Mouse (Mus musculus) heart, embryonic 11.5 days (tissue): ENCODE data around the gene Tssk4. TPM values are rescaled to one million over a fixed set of nuclear protein-coding genes. Genes with fewer than 3 reads are reported as not detected.

Experiments used
- ATAC-seq: fragments of 200-750 bp; cut with Nextera tagmentation; replicated peaks from 2 replicates; pipeline ENCODE4 v1.8.0; 2017; ENCODE audit warnings: moderate library complexity; ENCODE audit not compliant: insufficient number of reproducible peaks, low FRiP score, low TSS enrichment
- H3K27ac ChIP-seq: fragments of 300-500 bp; sonication (generic); 2 replicates; pipeline ENCODE4 v1.5.1; 2014; ENCODE audit warnings: mild to moderate bottlenecking, low read depth, low read length
- H3K27me3 ChIP-seq: fragments of 300-500 bp; sonication (generic); 2 replicates; pipeline ENCODE4 v1.6.1; 2014; ENCODE audit warnings: mild to moderate bottlenecking, low read length, mixed read lengths; ENCODE audit not compliant: control insufficient read depth, insufficient read depth
- H3K36me3 ChIP-seq: fragments of 300-500 bp; sonication (generic); 2 replicates; pipeline ENCODE4 v1.6.1; 2014; ENCODE audit warnings: mild to moderate bottlenecking, low read length, moderate library complexity, mixed read lengths; ENCODE audit not compliant: control insufficient read depth, insufficient read depth
- H3K4me1 ChIP-seq: fragments of 300-500 bp; sonication (generic); 2 replicates; pipeline ENCODE4 v1.6.1; 2014; ENCODE audit warnings: low read length; ENCODE audit not compliant: control insufficient read depth, insufficient read depth
- H3K4me2 ChIP-seq: fragments of 300-500 bp; sonication (generic); 2 replicates; pipeline ENCODE4 v1.6.1; 2014; ENCODE audit warnings: mild to moderate bottlenecking, moderate library complexity
- H3K4me3 ChIP-seq: fragments of 300-500 bp; sonication (generic); 2 replicates; pipeline ENCODE4 v1.5.1; 2014; ENCODE audit warnings: low read depth, low read length
- H3K9ac ChIP-seq: fragments of 300-500 bp; sonication (generic); 2 replicates; pipeline ENCODE4 v1.6.1; 2014; ENCODE audit warnings: mild to moderate bottlenecking, low read depth, low read length, moderate library complexity
- H3K9me3 ChIP-seq: fragments of 300-500 bp; sonication (generic); replicated peaks from 2 replicates; pipeline ENCODE4 v1.6.1; 2016; ENCODE audit warnings: low read length; ENCODE audit not compliant: control insufficient read depth
- WGBS: fragments of 180-500 bp; shearing (Covaris S2); extraction: QIAGEN DNeasy Blood & Tissue Kit; methylation state at CpG from one replicate; pipeline ENCODE4 v1.1.7; 2014; ENCODE audit not compliant: insufficient replicate concordance; 5-methylcytosine and 5-hydroxymethylcytosine counted together
- polyA plus RNA-seq: library from polyadenylated mRNA; unstranded; fragments of >200 nt; fragmentation: Nextera tagmentation; extraction: Ambion mirVana; gene quantifications from 2 replicates; pipeline ENCODE4 v1.2.1, GENCODE M21; 2014

The Tssk4 gene
- polyA plus RNA-seq, 1 experiment from 2014 or later, result 0.63 TPM

DNA sequence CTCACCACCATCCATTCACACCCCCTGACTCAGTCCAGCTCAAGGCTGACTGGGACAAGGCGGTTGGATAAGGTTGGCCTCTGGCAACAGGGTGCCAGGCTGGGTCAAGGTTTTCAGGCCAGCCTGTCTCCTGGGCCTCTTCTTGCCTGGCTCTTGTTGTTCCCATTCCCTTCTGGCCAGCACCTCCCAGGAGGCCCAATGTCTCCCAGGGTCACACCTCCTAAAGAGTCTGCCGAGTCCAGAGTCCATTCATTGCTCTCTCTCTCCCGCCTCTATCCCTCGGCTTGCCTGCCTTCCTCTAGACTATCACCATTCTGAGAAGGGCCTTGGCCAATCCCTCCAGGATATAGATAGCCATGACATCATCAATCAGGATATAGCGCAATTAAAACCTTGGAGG, 8.0 kb downstream of the Tssk4 start:
- no peaks in the 10 kb centered on the region for H3K9me3 ChIP-seq
- H3K27me3 ChIP-seq, result no peaks in the 10 kb centered on the region
- H3K4me2 ChIP-seq, result no peak overlapping the region
- no peak for ATAC-seq
- 86% methylated on average over 5 of the region's 5 CpGs for WGBS
- H3K36me3 ChIP-seq, result peaks cover 14% of the 10 kb centered on the region
- no peak overlapping the region for H3K27ac ChIP-seq
- no peak overlapping the region for H3K4me3 ChIP-seq
- no peak overlapping the region for H3K9ac ChIP-seq
- peaks cover 12% of the 10 kb centered on the region; the same call in 1 of the 2 replicates for H3K4me1 ChIP-seq

DNA sequence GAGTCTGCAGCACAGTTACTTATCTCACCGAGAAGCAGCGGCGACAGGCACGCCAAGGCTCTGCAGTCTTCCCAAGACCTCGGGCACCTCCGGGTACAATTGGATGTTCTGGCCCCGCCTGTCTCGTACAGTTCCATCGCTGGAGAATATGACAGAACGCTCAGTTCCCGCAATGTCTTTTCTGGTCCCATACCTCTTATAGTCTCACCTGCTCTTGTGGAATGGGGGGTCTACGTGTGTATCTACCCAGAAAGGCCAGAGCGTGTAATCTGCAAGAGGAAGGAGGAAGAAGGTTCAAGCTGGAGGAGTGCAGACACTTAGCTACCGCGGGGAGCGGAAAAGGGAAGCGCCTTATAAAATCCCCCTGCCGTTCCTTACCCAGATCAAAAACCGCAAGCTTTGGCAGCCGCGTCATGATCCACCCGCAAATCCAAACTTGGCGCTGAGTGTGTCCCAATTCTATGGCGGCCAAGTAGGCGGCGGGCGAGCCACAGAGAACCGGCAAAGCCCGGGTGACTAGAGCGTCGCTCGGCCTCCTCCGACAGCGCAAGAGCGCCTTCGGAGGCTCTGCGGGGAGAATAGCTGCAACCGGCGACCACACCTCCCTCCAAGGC, 10.1 kb downstream of the Tssk4 start, which contains the start of gene Mdp1:
Gene Mdp1, minus strand, starts transcription at position 549 of the 614 bp plus-strand sequence.
- Histone ChIP-seq H3K9me3 (no peaks in the 10 kb centered on the region), H3K4me1 (peaks cover 12% of the 10 kb centered on the region; the same call in 1 of the 2 replicates), H3K27ac (peak within 1 kb of the TSS; percentile 82), H3K36me3 (peaks cover 17% of the 10 kb centered on the region), H3K9ac (peak within 1 kb of the TSS; percentile 92), H3K4me3 (peak within 1 kb of the TSS; percentile 79), H3K4me2 (peak within 1 kb of the TSS; percentile 72), H3K27me3 (no peaks in the 10 kb centered on the region)
- ATAC-seq, result peak; percentile 86
- under 1% methylated on average over 39 of the region's 39 CpGs for WGBS

GRCm38 (mm10) chr14:55660636-55661035, 10.7 kb downstream of the Tssk4 start:
- Histone ChIP-seq H3K4me2 (peak overlapping the region; percentile 72), H3K36me3 (peaks cover 17% of the 10 kb centered on the region), H3K27ac (no peak overlapping the region), H3K9me3 (no peaks in the 10 kb centered on the region), H3K4me3 (peak overlapping the region; percentile 79), H3K4me1 (peaks cover 12% of the 10 kb centered on the region; the same call in 1 of the 2 replicates), H3K27me3 (no peaks in the 10 kb centered on the region), H3K9ac (no peak overlapping the region)
- WGBS, result 65% methylated on average over 2 of the region's 2 CpGs
- ATAC-seq, result no peak

GRCm38 (mm10) chr14:55671486-55671832, 21.5 kb downstream of the Tssk4 start:
- Histone ChIP-seq H3K27ac (peak overlapping the region; percentile 77), H3K9ac (peak overlapping the region; percentile 88), H3K4me1 (peaks cover 10% of the 10 kb centered on the region; the same call in 1 of the 2 replicates), H3K4me3 (peak overlapping the region; percentile 89), H3K4me2 (peak overlapping the region; percentile 96), H3K9me3 (no peaks in the 10 kb centered on the region), H3K36me3 (peaks cover 8% of the 10 kb centered on the region), H3K27me3 (no peaks in the 10 kb centered on the region)
- peak; percentile 43; the same call in 1 of the 2 replicates for ATAC-seq
- WGBS, result 0% methylated on average over 12 of the region's 12 CpGs

DNA sequence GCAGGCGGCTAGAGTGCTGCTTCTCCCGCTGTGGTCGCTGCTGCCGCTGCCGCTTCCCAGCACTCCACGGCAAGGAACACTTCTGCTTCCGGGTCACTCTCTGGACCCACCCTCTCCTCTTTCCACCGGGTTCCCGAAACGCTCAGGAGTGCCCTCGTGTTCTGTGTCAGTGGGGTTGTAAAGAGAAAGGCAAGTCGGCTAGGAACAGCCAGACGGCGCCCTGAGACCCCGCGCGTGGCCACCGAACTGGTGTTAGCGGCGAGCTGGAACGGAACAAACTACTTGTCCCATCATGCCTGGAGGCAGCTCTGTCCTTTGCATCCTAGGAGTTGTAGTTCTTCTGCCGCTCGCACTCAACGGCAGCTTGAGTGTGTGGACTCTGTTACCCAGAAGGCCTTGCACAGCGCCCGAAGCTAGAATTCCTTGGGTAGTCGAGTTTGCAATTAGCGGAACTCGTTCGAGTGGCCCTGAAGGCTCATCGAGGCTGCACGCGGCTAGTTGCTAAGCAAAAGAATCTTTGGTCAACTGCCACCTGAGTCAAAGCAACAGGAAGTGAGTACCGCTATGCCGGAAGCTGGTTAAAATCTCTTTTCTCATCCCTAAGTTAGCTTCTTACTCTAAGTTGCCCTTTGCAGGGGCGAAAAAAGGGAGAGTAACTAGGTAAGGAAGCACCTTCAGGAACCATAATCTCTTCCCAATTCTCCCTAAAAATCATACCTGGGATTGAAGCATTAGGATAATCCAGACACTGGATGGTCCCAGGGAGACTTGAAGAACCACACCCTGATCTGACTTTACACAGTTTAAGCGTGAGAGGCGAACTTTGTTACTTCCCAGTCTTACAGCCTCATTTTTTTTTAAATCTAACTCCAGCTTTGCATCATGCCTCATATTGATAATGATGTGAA, 22.1 kb downstream of the Tssk4 start, which contains the start of the genes Gmpr2 and Nedd8:
Gene Gmpr2, plus strand, starts transcription at position 109 of the 908 bp plus-strand sequence.
Gene Nedd8, minus strand, starts transcription at position 292 of the 908 bp plus-strand sequence.
- H3K4me2 ChIP-seq, result peak within 1 kb of the TSS; percentile 96
- WGBS, result under 1% methylated on average over 38 of the region's 38 CpGs
- H3K9ac ChIP-seq, result peak within 1 kb of the TSS; percentile 88
- H3K27me3 ChIP-seq, result no peaks in the 10 kb centered on the region
- peaks cover 13% of the 10 kb centered on the region for H3K36me3 ChIP-seq
- peak; percentile 95 for ATAC-seq
- H3K4me1 ChIP-seq, result peaks cover 10% of the 10 kb centered on the region; the same call in 1 of the 2 replicates
- peak within 1 kb of the TSS; percentile 77 for H3K27ac ChIP-seq
- H3K4me3 ChIP-seq, result peak within 1 kb of the TSS; percentile 89
- no peaks in the 10 kb centered on the region for H3K9me3 ChIP-seq

DNA sequence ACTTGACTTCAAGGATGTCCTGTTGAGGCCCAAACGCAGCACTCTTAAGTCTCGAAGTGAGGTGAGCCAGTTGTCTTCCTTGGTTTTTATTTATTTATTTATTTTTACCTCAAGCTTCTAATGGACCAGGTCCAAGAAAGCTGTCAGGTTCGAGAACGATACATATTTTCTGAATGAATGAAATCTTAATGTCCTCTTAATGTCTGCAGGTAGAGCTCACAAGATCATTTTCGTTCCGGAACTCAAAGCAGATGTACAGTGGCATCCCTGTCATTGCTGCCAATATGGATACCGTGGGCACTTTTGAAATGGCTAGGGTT, 22.7 kb downstream of the Tssk4 start:
- Histone ChIP-seq H3K9ac (peak overlapping the region; percentile 88), H3K9me3 (no peaks in the 10 kb centered on the region), H3K4me2 (peak overlapping the region; percentile 72), H3K4me1 (peaks cover 10% of the 10 kb centered on the region; the same call in 1 of the 2 replicates), H3K36me3 (peaks cover 16% of the 10 kb centered on the region), H3K27ac (no peak overlapping the region), H3K27me3 (no peaks in the 10 kb centered on the region), H3K4me3 (peak overlapping the region; percentile 89)
- 80% methylated on average over 7 of the region's 7 CpGs for WGBS
- no peak for ATAC-seq

GRCm38 (mm10) chr14:55677615-55678014, 27.6 kb downstream of the Tssk4 start:
- 0 out of 2 replicates have a peak, but pooled peaks cover 10% of the 10 kb centered on the region for H3K4me1 ChIP-seq
- H3K36me3 ChIP-seq, result peaks cover 37% of the 10 kb centered on the region
- WGBS, result 82% methylated on average over 4 of the region's 4 CpGs
- H3K9me3 ChIP-seq, result no peaks in the 10 kb centered on the region
- no peak overlapping the region for H3K4me2 ChIP-seq
- H3K27me3 ChIP-seq, result no peaks in the 10 kb centered on the region
- ATAC-seq, result no peak
- no peak overlapping the region for H3K4me3 ChIP-seq
- H3K27ac ChIP-seq, result no peak overlapping the region
- H3K9ac ChIP-seq, result no peak overlapping the region

- peak within 1 kb of the TSS; percentile 78 for H3K4me2 ChIP-seq
- H3K9me3 ChIP-seq, result no peaks in the 10 kb centered on the region
- 0 out of 2 replicates have a peak, but pooled peaks cover 7% of the 10 kb centered on the region for H3K4me1 ChIP-seq
- under 1% methylated on average over 64 of the region's 66 CpGs for WGBS
- H3K9ac ChIP-seq, result peak within 1 kb of the TSS; percentile 88
- ATAC-seq, result peak; percentile 94
- peaks cover 30% of the 10 kb centered on the region for H3K36me3 ChIP-seq
- H3K4me3 ChIP-seq, result peak within 1 kb of the TSS; percentile 88
- no peaks in the 10 kb centered on the region for H3K27me3 ChIP-seq
- peak within 1 kb of the TSS; percentile 89 for H3K27ac ChIP-seq
These were observed 31.5 kb downstream of the Tssk4 start, which contains the start of gene Tinf2 for GRCm38 (mm10) chr14:55681160-55682117. TSS of gene Tinf2 (minus strand) at chr14:55681820.
